Mouse (Mus musculus) neural tube, embryonic 12.5 days (tissue): ENCODE results near the gene Cd6. TPM values are rescaled to one million over a fixed set of nuclear protein-coding genes. Genes with fewer than 3 reads are reported as not detected.

Source experiments
- ATAC-seq: fragments of 200-750 bp; cut with Nextera tagmentation; 2 replicates; pipeline ENCODE4 v1.8.0; 2017; ENCODE audit warnings: low read depth, mild to moderate bottlenecking, moderate TSS enrichment, moderate library complexity; ENCODE audit not compliant: low FRiP score
- H3K27ac ChIP-seq: fragments of 300-500 bp; sonication (generic); 2 replicates; pipeline ENCODE4 v1.5.1; 2016
- H3K27me3 ChIP-seq: fragments of 300-500 bp; sonication (generic); replicated peaks from 2 replicates; pipeline ENCODE4 v1.6.1; 2016; ENCODE audit warnings: mild to moderate bottlenecking
- H3K36me3 ChIP-seq: fragments of 300-500 bp; sonication (generic); 2 replicates; pipeline ENCODE4 v1.6.1; 2016; ENCODE audit warnings: mild to moderate bottlenecking
- H3K4me1 ChIP-seq: fragments of 300-500 bp; sonication (generic); 2 replicates; pipeline ENCODE4 v1.6.1; 2016
- H3K4me2 ChIP-seq: fragments of 300-500 bp; sonication (generic); replicated peaks from 2 replicates; pipeline ENCODE4 v1.6.1; 2016; ENCODE audit warnings: mild to moderate bottlenecking
- H3K4me3 ChIP-seq: fragments of 300-500 bp; sonication (generic); 2 replicates; pipeline ENCODE4 v1.5.1; 2016
- H3K9ac ChIP-seq: fragments of 300-500 bp; sonication (generic); 2 replicates; pipeline ENCODE4 v1.6.1; 2016; ENCODE audit warnings: mild to moderate bottlenecking
- H3K9me3 ChIP-seq: fragments of 300-500 bp; sonication (generic); 2 replicates; pipeline ENCODE4 v1.6.1; 2016; ENCODE audit warnings: mild to moderate bottlenecking
- WGBS: fragments of 180-500 bp; shearing (Covaris S2); methylation state at CpG from one replicate; pipeline ENCODE4 v1.1.7; 2016; 5-methylcytosine and 5-hydroxymethylcytosine counted together
- polyA plus RNA-seq: library from polyadenylated mRNA; unstranded; fragments of >200 nt; fragmentation: Nextera tagmentation; extraction: Ambion mirVana; gene quantifications from 2 replicates; pipeline ENCODE4 v1.2.1, GENCODE M21; 2016

The Cd6 gene
- polyA plus RNA-seq, 1 experiment from 2014 or later: not detected

DNA sequence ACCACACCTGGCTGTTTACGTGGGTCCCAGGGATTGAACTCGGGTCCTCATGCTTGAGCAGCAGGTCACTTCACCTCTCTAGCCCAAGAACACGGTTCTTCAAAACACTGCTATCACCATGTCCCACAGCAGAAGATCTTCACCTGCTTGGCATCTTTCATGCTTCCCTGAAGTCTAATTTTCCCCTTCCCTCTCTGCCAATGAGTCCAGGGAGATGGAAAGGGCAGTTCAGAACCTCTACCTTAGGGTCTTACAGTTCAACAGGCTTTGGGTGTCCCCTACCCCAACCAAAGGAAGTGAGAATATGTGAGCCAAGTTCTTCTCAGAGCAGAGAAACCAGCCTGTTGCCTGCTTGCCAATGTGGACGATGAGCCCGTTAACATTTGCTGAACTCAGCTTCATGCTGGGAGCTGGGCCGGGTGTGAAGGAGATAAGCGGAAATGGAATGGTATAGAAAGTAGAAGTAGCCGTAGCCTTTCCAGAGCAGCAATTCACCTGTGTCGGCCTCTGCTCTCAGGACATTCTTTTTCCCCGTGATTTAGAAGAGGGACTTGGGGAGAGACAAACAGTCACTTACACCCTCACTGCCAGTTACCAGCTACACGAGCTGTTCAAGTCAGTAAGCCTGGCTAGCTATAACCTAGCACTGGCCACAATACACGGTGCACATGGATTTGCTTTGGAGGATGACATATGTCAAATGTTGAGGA lies 21.2 kb downstream of the Cd6 start:
- Histone ChIP-seq H3K4me2 (no peak overlapping the region), H3K9ac (no peak overlapping the region)
- ATAC-seq: no peak

GRCm38 (mm10) chr19:10805661-10806285 lies 24.1 kb downstream of the Cd6 start:
- ATAC-seq: no peak
- Histone ChIP-seq H3K36me3 (no peaks in the 10 kb centered on the region), H3K4me3 (no peak overlapping the region), H3K9ac (no peak overlapping the region), H3K27me3 (no peaks in the 10 kb centered on the region), H3K9me3 (no peaks in the 10 kb centered on the region), H3K27ac (no peak overlapping the region), H3K4me1 (no peaks in the 10 kb centered on the region), H3K4me2 (no peak overlapping the region)
- WGBS: 87% methylated on average over 11 of the region's 11 CpGs

More for the DNA sequence above, 21.2 kb downstream of the Cd6 start:
- no peaks in the 10 kb centered on the region for H3K36me3 ChIP-seq
- no peak overlapping the region for H3K4me3 ChIP-seq
- 89% methylated on average over 12 of the region's 12 CpGs for WGBS
- no peaks in the 10 kb centered on the region for H3K27me3 ChIP-seq
- H3K4me1 ChIP-seq: no peaks in the 10 kb centered on the region
- no peaks in the 10 kb centered on the region for H3K9me3 ChIP-seq
- no peak overlapping the region for H3K27ac ChIP-seq

GRCm38 (mm10) chr19:10804850-10805660 lies 24.8 kb downstream of the Cd6 start:
- Histone ChIP-seq H3K4me3 (no peak overlapping the region), H3K27me3 (no peaks in the 10 kb centered on the region), H3K4me1 (no peaks in the 10 kb centered on the region), H3K36me3 (no peaks in the 10 kb centered on the region), H3K27ac (no peak overlapping the region), H3K9me3 (no peaks in the 10 kb centered on the region), H3K9ac (no peak overlapping the region), H3K4me2 (no peak overlapping the region)
- 95% methylated on average over 2 of the region's 2 CpGs for WGBS
- no peak for ATAC-seq

- WGBS: 85% methylated on average over 5 of the region's 5 CpGs
- Histone ChIP-seq H3K4me1 (no peaks in the 10 kb centered on the region), H3K36me3 (no peaks in the 10 kb centered on the region), H3K9me3 (no peaks in the 10 kb centered on the region), H3K27ac (no peak overlapping the region), H3K4me3 (no peak overlapping the region), H3K27me3 (no peaks in the 10 kb centered on the region), H3K9ac (no peak overlapping the region), H3K4me2 (no peak overlapping the region)
- no peak for ATAC-seq
Observed at GRCm38 (mm10) chr19:10803751-10804150, 26.1 kb downstream of the Cd6 start.

DNA sequence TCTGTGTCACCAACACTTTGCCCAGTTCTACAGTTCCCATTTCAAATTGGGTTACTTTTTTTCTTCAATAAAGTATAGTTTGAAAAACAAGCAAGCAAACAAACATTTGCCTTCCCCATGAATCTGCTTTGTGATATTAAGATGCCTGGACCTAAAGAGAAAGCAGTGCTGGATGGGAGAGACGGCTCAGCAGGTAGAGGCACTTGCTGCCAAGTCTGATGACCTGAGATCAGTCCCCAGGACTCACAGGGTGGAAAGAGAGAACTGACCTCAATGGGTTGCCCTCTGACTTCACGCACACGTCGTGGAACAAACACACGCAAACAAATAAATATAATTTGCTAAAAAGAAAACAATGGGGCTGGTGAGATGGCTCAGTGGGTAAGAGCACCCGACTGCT lies 28.0 kb downstream of the Cd6 start:
- WGBS: 91% methylated on average over 6 of the region's 6 CpGs
- Histone ChIP-seq H3K27ac (no peak overlapping the region), H3K4me2 (no peak overlapping the region), H3K9me3 (no peaks in the 10 kb centered on the region), H3K4me3 (no peak overlapping the region), H3K9ac (no peak overlapping the region), H3K4me1 (no peaks in the 10 kb centered on the region), H3K36me3 (no peaks in the 10 kb centered on the region), H3K27me3 (no peaks in the 10 kb centered on the region)
- ATAC-seq: no peak

GRCm38 (mm10) chr19:10801070-10801469 lies 28.8 kb downstream of the Cd6 start:
- Histone ChIP-seq H3K36me3 (no peaks in the 10 kb centered on the region), H3K27me3 (no peaks in the 10 kb centered on the region), H3K9ac (no peak overlapping the region), H3K4me3 (no peak overlapping the region), H3K9me3 (no peaks in the 10 kb centered on the region), H3K27ac (no peak overlapping the region), H3K4me1 (no peaks in the 10 kb centered on the region), H3K4me2 (no peak overlapping the region)
- no peak for ATAC-seq
- 85% methylated on average over 6 of the region's 6 CpGs for WGBS

- 94% methylated on average over 17 of the region's 17 CpGs for WGBS
Observed at GRCm38 (mm10) chr19:10799155-10799554, 30.7 kb downstream of the Cd6 start.

DNA sequence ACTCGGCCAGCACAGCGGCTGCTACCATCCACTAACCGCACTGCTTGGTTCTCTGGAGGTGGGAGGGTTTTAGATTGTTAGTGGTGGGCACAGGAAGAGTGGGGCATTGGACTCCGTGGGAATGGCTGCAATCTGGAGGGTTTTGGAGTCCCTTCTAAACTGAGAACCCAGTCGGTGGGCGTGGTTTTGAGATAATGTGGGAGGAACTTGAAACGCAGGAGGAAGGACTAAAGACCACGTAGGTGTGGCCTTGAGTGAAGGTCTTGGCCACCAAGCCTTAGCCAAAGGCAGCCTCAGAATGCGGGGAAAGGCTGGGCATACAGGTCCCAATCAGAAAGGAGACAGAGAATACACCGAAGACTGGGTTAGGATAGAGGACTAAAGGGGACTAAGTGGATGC lies 31.3 kb downstream of the Cd6 start:
- no peaks in the 10 kb centered on the region for H3K4me1 ChIP-seq
- H3K27me3 ChIP-seq: no peaks in the 10 kb centered on the region
- H3K9ac ChIP-seq: no peak overlapping the region
- WGBS: 71% methylated on average over 10 of the region's 10 CpGs
- no peak overlapping the region for H3K27ac ChIP-seq
- no peaks in the 10 kb centered on the region for H3K9me3 ChIP-seq
- no peak for ATAC-seq
- no peak overlapping the region for H3K4me3 ChIP-seq
- no peak overlapping the region for H3K4me2 ChIP-seq
- H3K36me3 ChIP-seq: no peaks in the 10 kb centered on the region

More at GRCm38 (mm10) chr19:10799155-10799554, 30.7 kb downstream of the Cd6 start:
- Histone ChIP-seq H3K27ac (no peak overlapping the region), H3K4me1 (no peaks in the 10 kb centered on the region), H3K27me3 (no peaks in the 10 kb centered on the region), H3K9me3 (no peaks in the 10 kb centered on the region), H3K36me3 (no peaks in the 10 kb centered on the region), H3K4me2 (no peak overlapping the region), H3K9ac (no peak overlapping the region), H3K4me3 (no peak overlapping the region)
- ATAC-seq: no peak

GRCm38 (mm10) chr19:10794916-10795315 lies 34.9 kb downstream of the Cd6 start:
- WGBS: 97% methylated on average over 1 of the region's 1 CpGs

GRCm38 (mm10) chr19:10793044-10793443 lies 36.8 kb downstream of the Cd6 start:
- Histone ChIP-seq H3K9me3 (no peaks in the 10 kb centered on the region), H3K4me3 (no peak overlapping the region), H3K9ac (no peak overlapping the region), H3K27me3 (no peaks in the 10 kb centered on the region), H3K27ac (no peak overlapping the region), H3K36me3 (no peaks in the 10 kb centered on the region), H3K4me2 (no peak overlapping the region), H3K4me1 (no peaks in the 10 kb centered on the region)
- 61% methylated on average over 3 of the region's 3 CpGs for WGBS
- no peak for ATAC-seq

More at GRCm38 (mm10) chr19:10794916-10795315, 34.9 kb downstream of the Cd6 start:
- Histone ChIP-seq H3K27me3 (no peaks in the 10 kb centered on the region), H3K36me3 (no peaks in the 10 kb centered on the region), H3K4me3 (no peak overlapping the region), H3K4me2 (no peak overlapping the region), H3K9ac (no peak overlapping the region), H3K9me3 (no peaks in the 10 kb centered on the region), H3K4me1 (no peaks in the 10 kb centered on the region), H3K27ac (no peak overlapping the region)
- ATAC-seq: no peak

DNA sequence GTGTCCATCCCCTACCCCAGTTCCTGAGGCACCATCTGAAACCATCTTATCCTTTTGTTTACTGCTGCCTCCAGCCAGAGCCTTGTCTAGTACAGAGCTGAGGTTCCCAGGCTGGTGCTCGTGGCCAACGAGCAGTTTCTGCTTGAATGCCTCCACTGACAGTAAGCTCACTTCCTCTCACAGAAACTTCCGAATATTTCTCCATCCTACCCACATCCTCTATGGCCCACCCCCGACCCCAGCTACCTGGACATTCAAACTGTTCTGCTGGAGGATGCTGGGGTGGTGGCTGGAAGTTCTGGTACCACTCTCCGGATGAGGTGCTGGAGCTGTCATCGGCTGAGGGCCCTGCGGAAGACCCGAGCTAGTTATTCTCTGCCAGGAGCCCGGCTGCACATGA lies 39.5 kb downstream of the Cd6 start:
- no peak for ATAC-seq

DNA sequence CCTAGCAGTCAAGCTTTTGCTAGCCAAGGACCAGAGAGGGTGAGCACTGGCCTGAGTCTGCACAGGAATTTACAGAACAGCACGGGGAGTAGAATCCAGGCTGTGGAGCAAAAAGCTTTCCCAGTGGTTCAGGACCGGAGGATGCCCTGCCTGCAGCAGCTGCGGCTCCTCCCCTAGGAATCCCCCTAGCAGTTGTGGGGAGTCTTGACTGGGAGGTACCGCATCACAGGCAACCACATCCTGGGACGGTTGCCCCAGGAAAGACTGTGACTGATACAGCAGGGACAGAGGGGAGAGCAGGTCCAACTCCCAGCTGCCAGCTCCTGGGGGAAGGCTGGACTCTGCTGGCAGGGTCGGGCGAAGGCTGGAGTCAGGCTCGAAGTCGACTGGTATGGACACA lies 41.6 kb downstream of the Cd6 start:
- no peak overlapping the region for H3K4me2 ChIP-seq
- H3K4me3 ChIP-seq: no peak overlapping the region
- no peak overlapping the region for H3K27ac ChIP-seq
- no peaks in the 10 kb centered on the region for H3K36me3 ChIP-seq
- no peak for ATAC-seq
- no peak overlapping the region for H3K9ac ChIP-seq
- no peaks in the 10 kb centered on the region for H3K9me3 ChIP-seq
- 78% methylated on average over 9 of the region's 9 CpGs for WGBS
- H3K4me1 ChIP-seq: peaks cover 6% of the 10 kb centered on the region; the same call in 1 of the 2 replicates
- H3K27me3 ChIP-seq: no peaks in the 10 kb centered on the region

More for the DNA sequence above, 39.5 kb downstream of the Cd6 start:
- H3K9ac ChIP-seq: no peak overlapping the region
- no peak overlapping the region for H3K4me3 ChIP-seq
- peaks cover under 1% of the 10 kb centered on the region; the same call in 1 of the 2 replicates for H3K4me1 ChIP-seq
- 81% methylated on average over 9 of the region's 9 CpGs for WGBS
- H3K4me2 ChIP-seq: no peak overlapping the region
- H3K27me3 ChIP-seq: no peaks in the 10 kb centered on the region
- H3K36me3 ChIP-seq: no peaks in the 10 kb centered on the region
- H3K27ac ChIP-seq: no peak overlapping the region
- no peaks in the 10 kb centered on the region for H3K9me3 ChIP-seq
